Mouse (Mus musculus): ENCODE results near the gene Fhad1.
"Not testable (repeated sequence)": the region's sequence is repeated elsewhere in the genome, so short reads cannot be mapped to it uniquely, and the experiment has no call there.

Fhad1 gene

DNA sequence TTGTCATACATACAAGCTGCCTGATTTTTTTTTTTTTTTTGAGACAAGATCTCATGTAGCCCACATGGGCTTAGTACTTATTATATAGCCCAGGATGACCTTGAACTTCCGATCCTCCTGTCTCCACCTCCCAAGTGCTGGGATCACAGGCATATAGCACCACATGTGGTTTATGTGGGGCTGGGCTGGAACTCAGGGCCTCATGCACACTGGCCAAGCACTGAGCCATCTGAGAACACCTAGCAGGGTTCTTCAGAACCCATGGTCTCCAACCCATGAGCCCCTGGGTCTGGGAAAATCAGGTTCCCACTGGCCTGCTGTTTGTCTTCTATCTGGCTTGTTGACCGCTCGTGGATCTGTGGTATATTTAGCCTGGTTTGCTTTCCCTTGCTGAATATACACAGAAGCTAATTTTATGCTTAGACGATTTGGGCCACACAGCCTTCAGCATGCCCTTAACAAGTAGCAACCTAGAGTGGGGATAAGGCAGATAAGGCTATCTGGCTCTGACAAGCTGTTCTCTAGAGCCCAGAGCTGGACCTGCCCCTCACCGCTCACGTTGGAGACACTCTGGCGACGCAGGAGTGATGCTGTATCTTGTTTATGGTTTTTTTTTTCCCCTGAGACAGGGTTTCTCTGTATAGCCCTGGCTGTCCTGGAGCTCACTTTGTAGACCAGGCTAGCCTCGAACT lies 24.9 kb upstream of the Fhad1 start:
- no peak for DNase-seq

DNA sequence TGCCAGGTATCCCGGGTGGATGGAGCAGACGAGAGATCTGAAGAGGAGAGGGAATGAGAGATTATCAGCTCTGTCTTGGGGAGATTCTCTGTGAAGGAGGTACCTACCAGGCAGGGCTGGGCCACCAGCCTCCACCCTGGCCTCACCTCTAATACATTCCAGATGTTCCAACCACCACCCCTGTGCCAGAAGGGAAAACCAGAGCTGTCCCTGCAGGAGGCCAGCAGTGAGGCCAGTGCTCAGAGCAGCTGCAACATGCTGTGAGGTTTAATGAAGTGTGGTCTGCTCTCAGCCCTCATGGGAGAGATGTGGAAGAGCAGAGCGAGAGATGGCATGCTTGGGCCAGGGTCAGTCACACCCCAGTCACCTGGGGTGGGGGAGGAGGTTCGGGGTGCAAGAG lies 23.0 kb upstream of the Fhad1 start:
- DNase-seq: no peak

DNA sequence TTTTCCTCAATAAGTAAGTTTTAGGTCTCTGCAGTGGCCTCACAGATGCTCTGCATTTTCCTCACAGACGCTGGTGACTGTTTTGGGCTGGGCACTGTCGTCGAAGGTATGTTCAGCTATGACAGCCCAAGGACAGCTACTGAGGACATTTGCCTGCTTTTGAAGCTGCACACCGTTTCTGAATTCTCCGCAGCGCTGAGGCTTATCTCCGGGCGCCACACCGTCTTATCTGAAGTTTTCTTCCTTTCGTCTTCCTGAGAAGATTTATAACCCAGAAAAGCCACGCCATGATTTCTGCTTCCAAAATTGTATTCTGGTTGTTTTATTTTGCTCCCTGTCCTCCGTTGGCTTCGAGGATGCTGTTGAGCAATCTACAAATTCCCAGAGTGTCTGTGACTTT lies 13.7 kb upstream of the Fhad1 start:
- DNase-seq: no peak

DNA sequence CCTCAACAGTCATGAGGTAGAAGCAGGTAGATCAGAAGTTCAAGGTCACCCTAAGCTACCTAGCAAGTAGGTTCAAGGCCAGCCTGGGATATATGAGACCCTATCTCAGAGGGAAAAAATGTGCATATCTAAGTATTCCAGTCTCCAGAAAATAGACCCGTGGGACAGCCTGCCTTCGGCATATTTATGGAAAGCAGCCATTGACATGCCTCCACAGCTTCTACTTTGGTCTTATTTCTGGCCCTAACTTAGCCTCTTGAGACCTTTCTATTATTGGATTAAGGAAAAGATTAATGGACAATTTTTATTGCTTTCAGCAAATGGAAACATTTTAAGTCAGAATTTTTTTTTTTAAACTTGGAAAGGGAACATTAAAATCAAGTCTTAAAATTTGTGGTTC lies 12.1 kb upstream of the Fhad1 start:
- DNase-seq: no peak

DNA sequence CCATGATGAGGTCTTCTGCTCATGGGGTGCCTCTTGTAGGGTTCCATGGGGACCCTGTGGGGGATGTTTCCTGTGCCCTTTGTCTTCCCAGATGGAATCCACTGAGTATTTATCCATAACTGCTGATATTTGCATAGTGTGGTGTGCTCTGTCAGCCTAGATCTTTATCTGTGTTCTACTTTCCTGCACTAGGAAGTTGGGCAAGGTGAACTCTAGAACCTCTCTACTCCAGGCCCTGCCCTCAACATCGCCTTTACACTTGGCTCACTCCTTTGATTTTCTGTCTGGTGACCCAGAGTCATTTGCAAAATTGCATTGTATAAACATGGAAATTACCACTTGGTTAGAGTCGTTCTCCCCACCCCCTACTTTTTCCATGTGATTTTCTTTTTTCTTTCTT lies 9.7 kb upstream of the Fhad1 start:
- DNase-seq: no peak

DNA sequence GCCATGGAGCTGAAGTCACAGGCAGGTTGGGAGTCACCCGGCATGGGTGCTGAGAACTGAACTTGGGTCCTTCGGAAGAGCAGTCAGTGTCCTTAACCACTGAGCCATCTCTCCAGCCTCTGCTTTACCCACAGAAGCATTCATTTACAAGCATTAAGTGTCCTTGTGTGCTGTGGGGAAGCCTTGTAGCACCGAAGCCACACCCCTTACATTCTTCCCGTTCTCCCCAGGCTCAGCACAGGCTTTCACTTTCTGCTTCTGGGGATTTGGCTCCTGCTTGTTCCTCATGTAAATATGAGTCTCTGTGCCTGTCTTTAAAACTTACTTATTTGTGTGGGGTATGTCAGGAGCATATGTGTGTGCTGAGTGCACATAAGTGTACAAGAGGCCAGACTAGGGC lies 8.3 kb upstream of the Fhad1 start:
- DNase-seq: no peak

DNA sequence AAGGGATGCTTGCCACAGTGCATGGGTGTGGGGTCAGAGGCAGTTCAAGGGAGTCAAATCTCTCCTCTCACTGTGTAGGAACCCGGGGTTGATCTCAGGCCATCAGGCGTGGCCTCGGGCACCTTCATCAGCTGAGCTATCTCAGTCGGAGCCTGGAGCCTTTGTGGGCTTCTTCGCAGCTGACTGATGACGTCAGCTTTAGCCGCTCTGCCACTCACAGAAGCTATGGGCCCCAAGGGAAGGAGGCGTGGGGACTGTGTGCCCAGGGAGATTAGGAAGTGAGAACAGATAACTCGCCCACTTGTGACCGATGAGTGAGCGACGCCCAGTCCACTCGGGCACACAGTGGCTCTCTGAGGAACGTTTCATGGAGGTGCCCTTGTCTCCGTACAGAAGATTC lies 2.8 kb upstream of the Fhad1 start:
- DNase-seq: no peak

DNA sequence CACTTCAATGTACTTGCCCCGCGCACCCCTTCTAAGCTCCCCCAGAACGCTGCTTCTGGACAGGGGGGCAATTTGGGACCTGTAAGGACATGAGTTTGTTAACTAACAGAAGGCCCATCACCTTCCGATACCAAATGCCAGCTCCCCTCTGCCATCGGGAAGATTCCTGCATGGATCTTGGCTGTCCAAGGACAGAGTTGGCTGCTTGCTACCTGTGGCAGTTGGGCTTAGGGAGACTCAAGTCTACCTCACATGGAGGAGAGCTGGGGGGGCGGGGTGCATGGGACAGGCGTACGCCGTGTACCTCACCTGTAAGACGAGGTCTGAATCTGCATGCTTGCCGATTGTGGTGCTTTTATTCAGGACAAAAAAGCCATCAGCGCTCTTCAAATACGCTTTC lies 3.6 kb downstream of the Fhad1 start:
- DNase-seq: no peak

DNA sequence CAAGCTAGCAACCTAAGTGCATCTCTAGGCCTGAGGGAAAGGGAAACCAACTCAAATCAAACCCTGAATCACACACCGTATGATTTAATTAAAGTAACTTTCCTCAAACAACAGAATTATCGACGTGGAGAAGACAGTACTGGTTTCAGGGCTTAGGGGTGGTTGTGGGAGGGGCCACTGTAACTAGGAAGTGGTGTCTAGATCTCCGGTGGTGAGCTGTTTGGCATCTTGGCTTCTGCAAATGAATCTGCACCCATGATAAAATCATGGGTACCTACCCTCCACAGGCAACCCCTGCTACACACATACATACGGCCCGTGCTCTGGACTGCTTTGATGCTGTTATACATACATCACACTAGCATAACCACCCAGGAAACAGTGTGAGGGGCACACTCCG lies 4.4 kb downstream of the Fhad1 start:
- DNase-seq: no peak

DNA sequence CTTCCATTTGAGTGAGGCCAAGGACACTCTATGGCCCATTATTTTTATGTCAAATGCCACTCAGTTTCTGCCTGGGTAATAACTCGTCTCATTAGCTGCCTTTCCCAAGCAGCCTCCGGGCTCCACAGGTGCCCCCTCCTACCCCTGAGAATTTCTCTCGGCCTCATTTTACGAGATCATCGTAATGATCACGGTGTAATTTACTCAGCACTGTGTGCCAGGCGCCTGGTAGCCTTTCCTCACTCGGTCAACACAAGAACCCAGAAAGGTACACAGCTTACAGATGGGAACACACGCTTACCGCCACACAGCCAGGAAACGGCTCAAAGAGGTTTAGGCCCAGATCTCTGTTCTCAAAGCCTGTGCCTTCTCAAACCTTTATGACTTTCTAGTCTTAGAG lies 6.7 kb downstream of the Fhad1 start:
- DNase-seq: no peak

DNA sequence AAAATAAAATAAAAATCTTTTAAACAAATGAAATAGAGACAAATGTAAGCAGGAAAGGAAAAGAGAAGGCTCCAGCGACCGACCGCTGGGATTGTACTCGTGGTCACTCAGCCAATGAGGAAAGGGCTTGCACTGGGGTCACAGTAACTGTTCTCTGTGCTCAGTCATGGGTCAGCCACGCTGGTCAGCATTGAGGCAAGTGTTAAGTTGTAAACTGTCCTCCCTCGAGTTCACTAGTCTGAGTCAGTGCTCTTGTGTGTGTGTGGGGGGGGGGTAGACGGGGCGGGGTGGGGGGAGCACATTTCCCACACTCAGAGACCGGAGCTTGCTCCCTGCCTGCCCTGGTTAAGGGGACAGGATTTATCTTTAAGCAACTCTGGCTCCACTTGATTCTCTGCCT lies 14.3 kb downstream of the Fhad1 start:
- DNase-seq: no peak

DNA sequence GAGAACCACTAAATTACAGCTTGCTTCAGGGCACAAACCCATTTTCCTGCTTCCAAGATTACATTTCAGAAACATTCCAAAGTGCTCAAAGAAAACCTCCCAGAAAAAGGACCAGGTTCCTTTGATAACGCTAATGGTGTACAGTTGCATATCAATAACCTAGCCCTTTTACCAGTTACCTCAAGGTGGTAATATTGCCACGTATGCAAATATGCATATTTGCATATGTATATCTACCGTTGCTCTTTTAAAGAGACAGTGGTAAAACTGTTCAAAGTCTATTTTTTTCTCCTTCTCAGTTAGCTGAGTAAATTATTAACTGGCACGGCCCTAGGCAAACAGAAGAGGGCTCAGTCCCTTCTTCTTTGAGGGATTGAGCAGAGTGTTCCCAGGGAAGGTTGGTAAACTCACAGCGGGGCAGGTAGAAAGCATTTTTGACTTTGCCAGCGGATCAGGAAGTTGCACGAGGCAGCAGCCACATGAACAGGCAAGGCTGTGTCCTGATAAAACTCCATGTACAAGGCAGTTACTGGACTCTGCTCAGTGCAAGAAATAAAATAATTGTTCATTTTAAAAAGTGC lies 15.3 kb downstream of the Fhad1 start:
- no peak for DNase-seq

DNA sequence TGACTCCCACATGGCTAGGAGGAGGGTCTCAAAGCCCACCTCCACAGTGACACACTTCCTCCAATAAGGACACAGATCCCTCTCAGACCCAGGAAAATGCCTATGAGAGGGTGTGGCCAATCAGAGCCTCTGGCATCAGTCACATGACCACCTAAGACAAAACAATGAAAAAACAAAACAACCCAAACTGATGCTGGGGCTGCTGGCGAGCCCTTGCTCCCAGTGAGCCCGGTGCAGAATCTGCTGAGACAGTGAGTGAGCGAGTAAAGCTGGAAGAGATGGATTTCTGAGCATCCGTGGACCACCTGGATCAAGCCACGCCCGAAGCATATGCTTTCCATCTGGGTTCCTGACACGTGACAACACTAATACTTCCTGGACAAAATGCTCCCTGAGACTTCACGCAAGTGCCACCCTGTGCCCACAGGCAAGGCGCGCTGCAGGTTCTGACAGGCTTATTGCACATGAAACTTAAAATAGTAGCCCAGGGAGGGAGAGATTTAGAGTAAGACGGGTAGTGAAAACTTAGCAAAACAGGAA lies 16.5 kb downstream of the Fhad1 start:
- DNase-seq: no peak

DNA sequence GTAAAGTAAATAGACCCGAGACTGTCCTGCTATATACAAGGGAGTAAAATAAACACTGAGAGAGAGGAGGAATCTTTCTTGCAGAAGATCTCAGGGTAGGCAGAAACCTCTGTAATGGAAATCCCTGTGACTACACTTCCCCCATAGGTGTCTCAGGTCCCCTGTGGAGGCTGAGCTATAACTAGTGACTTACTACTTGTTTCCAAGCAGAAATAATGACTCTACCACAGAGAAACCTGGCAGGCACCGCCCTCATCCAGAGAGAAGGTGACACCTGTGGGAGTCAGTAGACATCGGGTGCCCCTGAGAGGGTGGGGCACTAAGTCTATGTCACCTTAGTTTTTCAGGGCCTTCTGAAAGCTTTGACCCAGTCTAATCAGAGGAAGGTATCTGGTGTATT lies 18.0 kb downstream of the Fhad1 start:
- DNase-seq: no peak

DNA sequence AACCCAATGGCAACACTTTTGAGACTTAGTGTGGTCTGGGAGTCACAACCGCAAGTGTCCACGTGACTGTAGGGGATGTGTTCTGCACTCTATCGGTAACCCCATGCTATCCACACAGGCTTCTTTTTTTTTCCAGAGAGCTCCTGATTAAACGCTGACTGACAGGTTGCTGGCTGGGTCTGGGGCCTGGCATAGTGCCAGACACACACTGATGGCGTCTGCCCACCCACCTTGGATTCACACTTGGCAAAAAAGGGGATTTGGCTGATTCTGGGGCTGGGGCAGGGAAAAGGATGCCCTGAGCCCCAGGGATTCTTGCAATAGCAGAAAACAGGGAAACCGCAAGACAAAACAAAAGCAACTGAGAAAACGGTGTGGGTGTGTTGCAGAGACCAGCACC lies 18.8 kb downstream of the Fhad1 start:
- no peak for DNase-seq

DNA sequence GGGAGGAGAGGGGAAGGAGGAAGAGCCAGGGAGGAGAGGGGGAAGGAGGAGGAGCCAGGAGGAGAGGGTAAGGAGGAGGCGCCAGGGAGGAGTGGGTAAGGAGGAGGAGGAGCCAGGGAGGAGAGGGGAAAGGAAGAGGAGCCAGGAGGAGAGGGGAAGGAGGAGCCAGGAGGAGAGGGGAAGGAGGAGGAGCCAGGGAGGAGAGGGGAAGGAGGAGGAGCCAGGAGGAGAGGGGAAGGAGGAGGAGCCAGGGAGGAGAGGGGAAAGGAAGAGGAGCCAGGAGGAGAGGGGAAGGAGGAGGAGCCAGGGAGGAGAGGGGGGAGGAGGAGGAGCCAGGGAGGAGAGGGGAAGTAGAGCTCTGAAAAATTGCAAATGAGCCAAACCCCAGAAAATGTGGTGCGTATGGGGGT lies 20.8 kb downstream of the Fhad1 start:
- DNase-seq: not testable (repeated sequence)

DNA sequence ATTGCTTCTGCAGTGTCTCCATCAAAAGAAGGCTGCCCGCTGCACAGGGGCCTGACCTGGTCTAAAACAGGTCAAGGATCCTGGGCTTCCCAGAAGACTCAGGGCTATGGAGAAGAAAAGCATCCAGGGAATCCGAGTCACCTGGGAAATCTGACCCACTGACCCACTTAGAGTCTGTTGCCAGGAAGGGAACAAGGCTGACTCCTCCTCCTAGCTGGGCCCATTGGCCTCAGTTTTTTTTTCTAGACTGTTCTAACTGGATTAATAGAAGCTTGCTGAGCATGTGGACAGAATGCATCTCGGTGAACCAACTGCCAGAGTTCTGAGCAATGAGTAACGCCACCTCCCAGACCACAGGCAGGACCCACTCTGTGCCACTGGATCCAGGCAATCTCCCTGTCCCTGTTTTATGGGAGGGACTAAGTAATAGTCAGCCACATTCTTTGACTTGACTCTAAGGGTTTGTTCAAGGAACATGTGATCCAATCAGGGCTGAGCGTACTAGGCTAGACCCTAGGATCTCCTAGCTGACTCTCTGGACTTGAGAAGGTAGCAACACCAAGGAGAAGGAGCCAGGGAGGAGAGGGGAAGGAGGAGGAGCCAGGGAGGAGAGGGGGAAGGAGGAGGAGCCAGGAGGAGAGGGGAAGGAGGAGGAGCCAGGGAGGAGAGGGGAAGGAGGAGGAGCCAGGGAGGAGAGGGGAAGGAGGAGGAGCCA lies 21.4 kb downstream of the Fhad1 start:
- no peak for DNase-seq

DNA sequence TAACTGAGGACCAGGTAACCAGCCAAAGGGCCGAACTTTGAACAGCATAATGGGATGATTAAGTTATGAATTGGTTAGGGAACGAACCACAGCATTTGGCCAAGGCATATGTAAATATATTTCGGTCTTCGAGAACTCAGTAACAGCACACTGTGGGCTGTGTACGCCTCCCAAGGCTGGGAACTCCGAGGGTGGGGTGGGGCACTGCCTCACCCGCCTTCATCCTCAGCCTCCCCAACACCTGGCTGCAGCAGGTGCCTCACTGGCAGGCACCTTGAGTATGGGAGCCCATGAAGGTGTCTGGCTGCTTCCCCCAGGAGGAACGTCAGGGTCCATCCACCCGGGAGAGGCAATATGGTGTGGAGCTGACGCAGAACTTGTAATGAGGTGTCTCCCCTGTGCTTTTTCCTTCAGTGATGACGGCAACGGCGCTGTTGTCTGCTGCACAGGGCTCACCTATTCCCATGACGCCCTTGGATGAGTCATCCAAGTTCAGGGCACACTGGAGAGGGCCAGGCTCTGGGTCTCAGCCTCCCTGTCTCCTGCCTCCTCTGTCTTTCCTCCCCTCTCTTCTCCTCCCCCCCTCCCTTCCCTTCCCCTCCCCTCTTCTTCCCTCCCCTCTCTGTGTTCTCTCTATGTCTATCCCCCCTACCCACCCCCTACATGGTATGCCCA lies 22.2 kb downstream of the Fhad1 start:
- DNase-seq: no peak

DNA sequence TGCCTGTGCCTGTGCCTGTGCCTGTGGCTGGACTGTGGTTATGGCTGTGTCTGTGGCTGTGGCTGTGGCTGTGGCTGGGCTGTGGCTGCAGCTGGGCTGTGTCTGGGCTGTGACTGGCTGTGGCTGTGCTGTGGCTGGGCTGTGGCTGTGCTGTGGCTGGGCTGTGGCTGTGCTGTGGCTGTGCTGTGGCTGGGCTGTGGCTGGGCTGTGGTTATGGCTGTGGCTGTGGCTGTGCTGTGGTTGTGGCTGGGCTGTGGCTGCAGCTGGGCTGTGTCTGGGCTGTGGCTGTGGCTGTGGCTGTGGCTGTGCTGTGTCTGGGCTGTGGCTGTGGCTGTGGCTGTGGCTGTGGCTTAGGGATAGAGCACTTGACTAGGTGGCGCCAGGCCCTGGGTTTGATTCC lies 26.7 kb downstream of the Fhad1 start:
- no peak for DNase-seq

DNA sequence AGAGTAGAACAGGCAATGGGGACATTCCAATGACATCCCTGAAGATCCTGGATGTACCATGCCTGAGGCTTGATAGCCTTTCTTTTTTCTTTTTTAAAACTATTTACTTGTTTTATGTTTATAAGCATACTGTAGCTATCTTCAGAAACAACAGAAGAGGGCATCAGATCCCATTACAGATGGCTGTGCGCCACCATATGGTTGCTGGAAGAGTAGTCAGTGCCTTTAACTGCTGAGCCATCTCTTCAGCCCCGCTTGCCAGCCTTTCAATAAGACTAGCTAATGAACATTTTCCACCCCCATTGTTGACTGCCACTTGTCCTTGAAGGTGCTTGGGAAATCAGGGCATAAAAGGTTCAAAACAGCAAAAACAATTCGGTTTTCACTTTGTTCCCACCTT lies 31.2 kb downstream of the Fhad1 start:
- DNase-seq: no peak

DNA sequence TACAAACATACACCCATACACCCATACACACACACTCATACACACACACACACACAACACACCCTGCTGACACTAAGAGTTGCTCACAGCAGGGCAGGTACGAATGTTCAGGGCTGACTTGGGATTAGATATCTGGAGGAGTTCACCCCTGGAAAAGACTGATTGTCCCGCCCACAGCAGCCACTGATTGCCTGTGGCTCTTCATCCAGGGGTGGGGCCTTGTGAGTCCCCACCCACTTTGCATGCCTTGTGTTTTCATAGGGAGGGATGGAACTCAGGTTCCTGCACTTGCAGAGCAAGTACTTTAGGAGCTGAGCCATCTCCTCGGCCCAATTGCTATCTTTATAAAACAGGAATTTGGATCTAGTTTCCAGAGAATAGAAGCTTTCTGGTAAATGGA lies 33.4 kb downstream of the Fhad1 start:
- no peak for DNase-seq

DNA sequence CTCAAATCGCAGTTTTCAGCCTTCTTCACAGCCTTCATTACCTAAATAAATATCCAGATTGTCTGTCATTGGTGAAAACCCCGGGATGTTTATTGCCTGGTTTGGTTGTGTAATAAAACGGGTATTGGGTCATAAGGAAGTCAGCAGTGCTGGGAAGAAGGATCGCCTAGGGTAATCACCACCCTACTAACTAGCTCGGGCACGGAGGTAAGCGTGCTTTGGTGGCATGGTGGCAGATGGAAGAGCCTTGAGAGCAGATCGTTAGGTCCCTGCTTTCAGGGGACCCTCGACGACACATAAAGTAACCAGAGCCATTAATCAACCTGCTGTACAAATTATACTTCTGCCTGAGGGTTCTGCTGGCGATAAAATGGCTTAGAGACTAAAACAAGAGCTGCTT lies 36.3 kb downstream of the Fhad1 start:
- DNase-seq: no peak

DNA sequence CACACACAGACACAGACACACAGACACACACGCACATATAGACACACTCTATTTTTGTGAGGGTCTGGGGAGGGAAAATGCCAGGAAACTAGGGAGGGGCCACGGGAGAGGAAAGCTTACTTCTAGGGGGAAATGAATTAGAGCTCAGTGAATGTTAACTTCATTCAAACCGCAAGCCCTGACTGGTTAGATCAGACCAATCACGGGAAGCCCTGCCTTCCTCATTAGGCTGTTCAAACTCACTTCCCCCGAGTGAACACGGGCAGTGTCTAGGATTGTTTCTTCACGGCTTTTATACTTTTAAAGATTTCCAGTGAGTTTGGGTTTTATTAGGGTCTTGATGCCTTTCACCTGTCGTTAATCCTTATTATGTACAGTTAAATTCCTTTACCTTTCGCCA lies 37.5 kb downstream of the Fhad1 start:
- no peak for DNase-seq

DNA sequence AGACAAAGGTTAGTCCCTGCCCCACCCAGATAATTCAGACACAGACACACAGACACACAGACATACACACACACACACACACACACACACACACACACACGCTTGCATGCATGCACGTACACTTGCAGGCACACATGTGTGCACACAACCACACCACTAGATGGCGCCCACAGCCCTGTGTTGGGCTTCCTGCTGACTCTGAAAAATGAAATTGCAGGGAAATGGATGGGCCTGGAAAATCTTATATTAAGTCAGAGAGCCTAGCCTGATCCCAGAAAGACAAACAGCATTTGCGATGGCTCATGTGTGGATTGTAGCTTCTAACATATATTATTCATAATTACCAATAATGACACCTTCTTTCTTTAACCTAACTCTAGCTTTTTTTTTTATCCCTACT lies 38.7 kb downstream of the Fhad1 start:
- no peak for DNase-seq
